Mouse (Mus musculus) CH12.LX (cell line): Measurements from ENCODE around the gene Zfp882. TPM values are rescaled to one million over a fixed set of nuclear protein-coding genes. Genes with fewer than 3 reads are reported as not detected.
A peak's percentile ranks its signal among the peaks of the same experiment; 100 is the strongest.
"Not testable (repeated sequence)": the region's sequence is repeated elsewhere in the genome, so short reads cannot be mapped to it uniquely, and the experiment has no call there.

Experiments
- DNase-seq: peaks from one replicate; pipeline ENCODE4 v3.0.0-alpha.2; 2013; ENCODE audit errors: extremely low read depth
- H3K27ac ChIP-seq: 2 replicates; pipeline ENCODE4 v1.5.1; 2012; ENCODE audit warnings: low read depth, mild to moderate bottlenecking, control low read depth, moderate library complexity; ENCODE audit not compliant: insufficient read depth
- H3K27me3 ChIP-seq: replicated peaks from 2 replicates; pipeline ENCODE3; 2012; ENCODE audit warnings: inconsistent platforms
- H3K36me3 ChIP-seq, 2 experiments: replicated peaks in 1 of 2; 2 replicates each; pipeline versions ENCODE3 to v1.6.1; 2012; ENCODE audit warnings: inconsistent platforms in 1 of 2, low read length in 1 of 2, mild to moderate bottlenecking in 1 of 2, mixed read lengths in 1 of 2, moderate library complexity in 1 of 2; ENCODE audit not compliant: control insufficient read depth in 1 of 2, insufficient read depth in 1 of 2
- H3K4me1 ChIP-seq, 2 experiments: 2 replicates each; pipeline ENCODE4 v1.6.1; 2012; ENCODE audit warnings: inconsistent platforms in 1 of 2, moderate library complexity in 1 of 2; ENCODE audit not compliant: insufficient read depth in 2 of 2, control insufficient read depth in 1 of 2
- H3K4me2 ChIP-seq: 2 replicates; pipeline ENCODE4 v1.6.1; 2012; ENCODE audit warnings: low read depth, mild to moderate bottlenecking, control low read depth; ENCODE audit not compliant: poor library complexity, insufficient read depth, severe bottlenecking
- H3K4me3 ChIP-seq, 3 experiments: fragments of 150-350 bp in 1 of 3; sonication (generic) in 1 of 3; replicated peaks in 1 of 3; 2 replicates each; pipeline versions ENCODE3 to v1.5.1; 2011 to 2012; ENCODE audit warnings: low read depth in 2 of 3, low read length in 2 of 3, mild to moderate bottlenecking in 2 of 3, moderate library complexity in 2 of 3, control low read depth in 1 of 3, improper control_type of control experiment in 1 of 3, inconsistent platforms in 1 of 3, mixed read lengths in 1 of 3; ENCODE audit not compliant: poor library complexity in 1 of 3
- H3K79me2 ChIP-seq: replicated peaks from 2 replicates; pipeline ENCODE4 v1.6.1; 2012; ENCODE audit warnings: mild to moderate bottlenecking, moderate library complexity; ENCODE audit not compliant: control insufficient read depth, poor library complexity, insufficient read depth, severe bottlenecking; ENCODE audit errors: extremely low read depth
- H3K9ac ChIP-seq: 2 replicates; pipeline ENCODE4 v1.6.1; 2012; ENCODE audit warnings: low read depth, mild to moderate bottlenecking, control low read depth, moderate library complexity; ENCODE audit not compliant: insufficient read depth
- H3K9me3 ChIP-seq: replicated peaks from 2 replicates; pipeline ENCODE3; 2012; ENCODE audit warnings: low read length, inconsistent platforms, mixed read lengths
- CHD2 ChIP-seq: IDR thresholded peaks from 2 replicates; pipeline ENCODE4 v1.6.1; 2011; ENCODE audit warnings: low read length, improper control_type of control experiment
- ELF1 ChIP-seq: IDR thresholded peaks from 2 replicates; pipeline ENCODE4 v1.6.1; 2014; ENCODE audit warnings: low read depth, mild to moderate bottlenecking, inconsistent platforms, low read length, improper control_type of control experiment
- ETS1 ChIP-seq: conservative IDR thresholded peaks from 2 replicates; pipeline ENCODE4 v1.6.1; 2012; ENCODE audit warnings: low read depth, mild to moderate bottlenecking, inconsistent platforms, low read length, improper control_type of control experiment, moderate library complexity
- MAFK ChIP-seq: IDR thresholded peaks from 2 replicates; pipeline ENCODE4 v1.6.1; 2011; ENCODE audit warnings: low read length, improper control_type of control experiment; ENCODE audit not compliant: insufficient replicate concordance
- MAZ ChIP-seq: IDR thresholded peaks from 2 replicates; pipeline ENCODE4 v1.6.1; 2012; ENCODE audit warnings: low read depth, mild to moderate bottlenecking, inconsistent platforms, low read length, improper control_type of control experiment, moderate library complexity
- MEF2A ChIP-seq: IDR thresholded peaks from 2 replicates; pipeline ENCODE4 v1.6.1; 2014; ENCODE audit warnings: low read depth, mild to moderate bottlenecking, inconsistent platforms, low read length, improper control_type of control experiment, borderline replicate concordance
- MXI1 ChIP-seq: IDR thresholded peaks from 2 replicates; pipeline ENCODE4 v1.6.1; 2011; ENCODE audit warnings: mild to moderate bottlenecking, low read depth, low read length, improper control_type of control experiment
- NELFE ChIP-seq: IDR thresholded peaks from 2 replicates; pipeline ENCODE4 v1.6.1; 2011; ENCODE audit warnings: low read depth, low read length, improper control_type of control experiment
- NRF1 ChIP-seq: IDR thresholded peaks from 2 replicates; pipeline ENCODE4 v1.6.1; 2014; ENCODE audit warnings: low read depth, mild to moderate bottlenecking, inconsistent platforms, low read length, improper control_type of control experiment, moderate library complexity
- PAX5 ChIP-seq: IDR thresholded peaks from 2 replicates; pipeline ENCODE4 v1.6.1; 2012; ENCODE audit warnings: low read length, inconsistent platforms, mixed read lengths
- POLR2AphosphoS2 ChIP-seq: IDR thresholded peaks from 2 replicates; pipeline ENCODE4 v1.6.1; 2011; ENCODE audit warnings: low read depth, low read length, improper control_type of control experiment
- RAD21 ChIP-seq: IDR thresholded peaks from 2 replicates; pipeline ENCODE4 v1.6.1; 2011; ENCODE audit warnings: low read depth, mild to moderate bottlenecking, low read length, improper control_type of control experiment, moderate library complexity
- RCOR1 ChIP-seq: conservative IDR thresholded peaks from 2 replicates; pipeline ENCODE4 v1.6.1; 2012; ENCODE audit warnings: low read depth, mild to moderate bottlenecking, inconsistent platforms, low read length, improper control_type of control experiment
- SIN3A ChIP-seq: IDR thresholded peaks from 2 replicates; pipeline ENCODE4 v1.6.1; 2012; ENCODE audit warnings: low read length, improper control_type of control experiment, inconsistent platforms
- SMC3 ChIP-seq: IDR thresholded peaks from 2 replicates; pipeline ENCODE4 v1.6.1; 2011; ENCODE audit warnings: low read depth, low read length, improper control_type of control experiment
- TCF12 ChIP-seq: IDR thresholded peaks from 2 replicates; pipeline ENCODE4 v1.6.1; 2014; ENCODE audit warnings: low read depth, mild to moderate bottlenecking, inconsistent platforms, low read length, improper control_type of control experiment
- UBTF ChIP-seq: IDR thresholded peaks from 2 replicates; pipeline ENCODE4 v1.6.1; 2012; ENCODE audit warnings: low read depth, mild to moderate bottlenecking, inconsistent platforms, low read length, improper control_type of control experiment, moderate library complexity
- USF1 ChIP-seq: IDR thresholded peaks from 2 replicates; pipeline ENCODE4 v1.6.1; 2014; ENCODE audit warnings: low read depth, mild to moderate bottlenecking, inconsistent platforms, low read length, improper control_type of control experiment
- ZNF384 ChIP-seq: IDR thresholded peaks from 2 replicates; pipeline ENCODE4 v1.6.1; 2012; ENCODE audit warnings: low read depth, low read length, improper control_type of control experiment, inconsistent platforms
- dilution Hi-C: fragments of 300-500 bp; cut with MboI; formaldehyde crosslinking; loops from 2 replicates; pipeline ENCODE4 v1.14.3; 2020; ENCODE audit warnings: low sequenced_read_pairs; ENCODE audit not compliant: extremely low pct_unique_long_range_greater_than_20kb, extremely low pct_ligation_motif_present
- in situ Hi-C: fragments of 300-500 bp; cut with MboI; formaldehyde crosslinking; loops from 3 replicates; pipeline ENCODE4 v1.14.3; 2019; ENCODE audit warnings: low sequenced_read_pairs, low pct_ligation_motif_present, low pct_unique_long_range_greater_than_20kb, mixed read lengths
- polyA plus RNA-seq: library from polyadenylated mRNA; unstranded; fragments of >175 nt; gene quantifications from 2 replicates; pipeline ENCODE4 v1.2.1, GENCODE M21; 2012; ENCODE audit warnings: low read depth; ENCODE audit not compliant: insufficient read length
- total RNA-seq, 2 experiments: library from RNA; depleted of rRNA; stranded (reverse); fragments of 300-350 nt in 1 of 2; fragments of >200 nt in 1 of 2; gene quantifications; 2 replicates each; pipeline ENCODE4 v1.2.3; 2012 to 2014

Zfp882 gene
- total and polyA plus RNA-seq, 3 experiments: 2.6 to 5.2 (median 4.0) TPM

DNA sequence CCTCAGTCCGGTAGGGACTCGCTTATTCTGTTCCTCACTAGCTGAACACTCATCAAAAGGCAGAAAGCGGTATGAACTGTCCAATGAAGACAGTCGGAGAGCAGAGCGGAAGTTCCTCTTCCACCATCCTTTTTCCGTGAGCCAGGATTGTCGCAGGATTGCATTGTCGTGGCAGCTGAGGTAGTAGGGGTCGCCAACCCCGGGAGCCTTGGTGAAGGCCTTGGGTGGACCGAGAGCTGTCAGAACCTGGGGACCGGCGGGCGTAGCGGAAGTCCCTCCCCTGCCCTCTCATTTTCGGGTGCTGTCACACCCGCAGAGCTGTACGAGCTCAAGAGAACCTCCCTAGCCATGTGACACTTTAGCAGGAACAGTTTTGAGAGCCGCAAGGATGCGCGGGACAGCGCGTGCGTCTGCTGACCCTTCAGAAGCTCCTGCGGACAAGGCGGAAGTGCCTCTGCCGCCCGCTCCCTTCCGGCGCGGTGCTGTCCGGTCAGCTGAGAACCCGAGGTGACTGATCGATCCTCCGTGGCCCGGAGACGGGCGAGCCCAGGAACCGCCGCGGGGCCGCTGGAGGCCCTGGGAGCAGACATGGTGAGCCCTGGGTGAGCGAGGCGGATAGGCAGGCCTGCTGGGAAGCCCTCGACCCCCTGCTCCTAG lies 26.7 kb upstream of the Zfp882 start, which contains the start of gene Zfp709 (continued):
- TF ChIP-seq SIN3A (0 out of 2 replicates have a peak, but pooled peaks have one; percentile 36), NRF1 (peak; percentile 74), RAD21 (no peak), MAZ (no peak), MXI1 (peak; percentile 34; the same call in 1 of the 2 replicates), ELF1 (peak; percentile 87), MEF2A (no peak), ZNF384 (no peak), NELFE (peak; percentile 64), PAX5 (no peak), POLR2AphosphoS2 (no peak), RCOR1 (no peak), MAFK (no peak), SMC3 (no peak), ETS1 (no peak), USF1 (peak; percentile 24; the same call in 1 of the 2 replicates), UBTF (no peak), CHD2 (no peak), TCF12 (peak; percentile 43; the same call in 1 of the 2 replicates)

GRCm38 (mm10) chr8:71900666-71901065 lies 7.7 kb upstream of the Zfp882 start:
- dilution Hi-C loops, H3K27ac ChIP-seq, H3K36me3 ChIP-seq, H3K9ac ChIP-seq, H3K4me3 ChIP-seq, in situ Hi-C loops, H3K9me3 ChIP-seq, H3K79me2 ChIP-seq, H3K4me1 ChIP-seq, DNase-seq, H3K27me3 ChIP-seq, H3K4me2 ChIP-seq: not testable (repeated sequence)

DNA sequence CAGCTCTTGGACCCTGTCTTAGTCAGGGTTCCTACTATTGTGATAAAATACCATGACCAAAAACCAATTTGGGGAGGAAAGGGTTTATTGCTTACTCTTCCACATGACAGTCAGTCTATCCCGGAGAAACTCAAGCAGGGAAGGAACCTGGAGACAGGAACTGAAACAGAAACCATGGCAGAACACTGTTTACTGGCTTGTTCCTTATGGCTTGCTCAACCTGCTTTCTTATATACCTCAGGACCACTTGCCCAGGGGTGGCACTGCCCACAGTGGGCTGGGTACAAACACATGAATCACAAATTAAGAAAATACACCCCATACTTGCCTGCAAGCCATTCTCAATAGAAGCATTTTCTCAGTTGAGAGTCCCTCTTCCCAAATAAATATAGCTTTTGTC lies 5.3 kb upstream of the Zfp882 start:
- DNase-seq, H3K4me2 ChIP-seq, in situ Hi-C loops, H3K9ac ChIP-seq, H3K9me3 ChIP-seq, H3K36me3 ChIP-seq, dilution Hi-C loops, H3K27me3 ChIP-seq, H3K27ac ChIP-seq, H3K4me1 ChIP-seq, H3K79me2 ChIP-seq, H3K4me3 ChIP-seq: not testable (repeated sequence)
